Comparison of ENCODE assay signal across 13 mouse cellular contexts in the genomic region with DNA sequence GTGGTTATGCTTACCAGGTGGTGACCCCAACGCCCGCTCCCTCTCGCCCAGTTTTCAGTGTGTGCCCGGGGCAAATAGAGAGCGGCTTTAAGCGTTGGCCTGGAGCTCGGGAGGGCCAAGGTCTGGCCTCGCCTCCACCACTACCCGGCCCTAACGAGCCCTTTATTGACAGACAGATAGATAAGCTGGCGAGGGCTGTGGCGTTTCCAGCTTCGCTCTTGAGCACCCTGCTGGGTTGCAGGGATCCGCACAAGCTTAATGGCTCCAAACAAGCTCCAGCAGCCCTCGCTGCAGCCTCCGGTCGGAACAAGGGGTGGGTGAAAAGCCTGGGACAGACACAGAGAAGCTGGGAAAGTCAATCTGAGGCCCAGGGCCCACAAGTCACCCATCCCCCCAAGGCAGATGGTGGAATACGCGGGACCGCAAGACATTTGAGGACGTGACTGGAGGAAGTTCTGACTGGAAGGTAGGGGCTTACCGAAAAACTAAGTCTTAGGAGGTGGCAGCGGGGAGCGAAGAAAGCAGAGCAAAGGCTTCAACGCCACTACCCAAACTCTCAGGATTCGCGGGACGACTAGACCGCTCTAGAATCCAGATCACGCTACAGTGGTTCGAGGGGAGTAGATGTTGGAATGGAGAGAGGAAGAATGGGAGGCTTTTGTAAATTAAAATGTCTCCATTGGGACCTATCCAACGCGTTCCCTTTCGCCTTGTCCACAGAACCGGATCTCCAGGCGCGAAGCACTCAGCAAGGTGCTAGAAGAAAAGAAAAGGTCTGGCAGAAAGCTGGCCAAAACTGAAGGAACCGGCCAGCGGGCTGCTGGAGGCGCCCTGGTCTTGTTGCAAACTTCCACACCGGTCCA. TPM values are rescaled to one million over a fixed set of nuclear protein-coding genes. Genes with fewer than 3 reads are reported as not detected.
DNase-seq lines count a peak whose midpoint lies in the region; ATAC-seq lines count a peak whose summit lies in the region.
"Had no signal": no experiment of that assay in that cellular context is flagged by ENCODE, and none has a peak within 500 bp of the region (broad histone marks: within the 10 kb centered on the region; RNA-seq: fewer than 3 reads in every experiment).

No protein-coding gene starts in this region.

- H3K4me1 ChIP-seq in liver, embryonic 11.5 days (replicated peaks; ENCODE audit: control insufficient read depth, insufficient read depth, low read length) = peaks cover 4% of the 10 kb centered on the region; the same call in 1 of the 2 replicates
- H3K4me1 ChIP-seq in intestine, embryonic 15.5 days (replicated peaks) = peaks cover 17% of the 10 kb centered on the region
- peaks cover 6% of the 10 kb centered on the region; the same call in 1 of the 2 replicates for H3K4me1 ChIP-seq in stomach, embryonic 16.5 days (ENCODE audit: control insufficient read depth, insufficient read depth, low read length)

- H3K27ac ChIP-seq in liver, embryonic 11.5 days (ENCODE audit: low read depth, low read length) = no peak overlapping the region
- no peak overlapping the region for H3K27ac ChIP-seq in intestine, embryonic 15.5 days
- no peak overlapping the region for H3K27ac ChIP-seq in stomach, embryonic 16.5 days (ENCODE audit: low read length)
- H3K27ac ChIP-seq: liver, embryonic 15.5 days had no signal

- DNase-seq in liver, embryonic 11.5 days (ENCODE audit: low spot score) = no peak
- no peak for DNase-seq in liver
- peak; percentile 35 for DNase-seq in embryo, embryonic 11 days
- DNase-seq in adrenal gland, adult 8-10 months = no peak
- DNase-seq in right cerebral cortex, postnatal 14 days = no peak
- no peak for DNase-seq in urinary bladder, postnatal 14 days (ENCODE audit: low spot score)
- DNase-seq: adrenal gland, postnatal 36 days had no signal

- H3K9me3 ChIP-seq in liver, embryonic 11.5 days (ENCODE audit: control insufficient read depth, low read length) = no peaks in the 10 kb centered on the region
- H3K9me3 ChIP-seq in intestine, embryonic 15.5 days = no peaks in the 10 kb centered on the region
- H3K9me3 ChIP-seq in stomach, embryonic 16.5 days (replicated peaks; ENCODE audit: control insufficient read depth, low read length) = no peaks in the 10 kb centered on the region
- H3K9me3 ChIP-seq: liver, embryonic 15.5 days had no signal

- no peaks in the 10 kb centered on the region for H3K36me3 ChIP-seq in liver, embryonic 11.5 days (ENCODE audit: control insufficient read depth, insufficient read depth, low read length)
- H3K36me3 ChIP-seq in intestine, embryonic 15.5 days = no peaks in the 10 kb centered on the region
- H3K36me3 ChIP-seq in stomach, embryonic 16.5 days (ENCODE audit: control insufficient read depth, insufficient read depth, low read length) = no peaks in the 10 kb centered on the region
- H3K36me3 ChIP-seq: liver, embryonic 15.5 days had no signal

- no peak overlapping the region for H3K9ac ChIP-seq in liver, embryonic 11.5 days (ENCODE audit: low read depth, low read length)
- no peak overlapping the region for H3K9ac ChIP-seq in intestine, embryonic 15.5 days
- no peak overlapping the region for H3K9ac ChIP-seq in stomach, embryonic 16.5 days (ENCODE audit: low read length)
- H3K9ac ChIP-seq: liver, embryonic 15.5 days had no signal

- 2% methylated on average over 41 of the region's 41 CpGs for WGBS in liver, embryonic 11.5 days
- 1% methylated on average over 41 of the region's 41 CpGs for WGBS in intestine, embryonic 15.5 days
- WGBS in stomach, embryonic 16.5 days = 2% methylated on average over 41 of the region's 41 CpGs

- no peak overlapping the region for H3K4me2 ChIP-seq in liver, embryonic 11.5 days
- H3K4me2 ChIP-seq in intestine, embryonic 15.5 days (replicated peaks) = peak overlapping the region; percentile 7; the same call in 1 of the 2 replicates
- H3K4me2 ChIP-seq in stomach, embryonic 16.5 days (ENCODE audit: low read depth, low read length) = no peak overlapping the region
- H3K4me2 ChIP-seq: liver, embryonic 15.5 days had no signal

- peaks cover 100% of the 10 kb centered on the region for H3K27me3 ChIP-seq in liver, embryonic 11.5 days (replicated peaks; ENCODE audit: control insufficient read depth, insufficient read depth, low read length)
- peaks cover 98% of the 10 kb centered on the region for H3K27me3 ChIP-seq in intestine, embryonic 15.5 days (replicated peaks)
- H3K27me3 ChIP-seq in stomach, embryonic 16.5 days (ENCODE audit: control insufficient read depth, insufficient read depth, low read length) = peaks cover 94% of the 10 kb centered on the region

- H3K4me3 ChIP-seq in liver, embryonic 11.5 days (ENCODE audit: low read depth, low read length) = no peak overlapping the region
- no peak overlapping the region for H3K4me3 ChIP-seq in intestine, embryonic 15.5 days (replicated peaks)
- no peak overlapping the region for H3K4me3 ChIP-seq in stomach, embryonic 16.5 days (replicated peaks; ENCODE audit: low read length)
- H3K4me3 ChIP-seq: erythroblast, embryonic 14.5 days; liver, embryonic 15.5 days; myocyte had no signal

- ATAC-seq in liver, embryonic 11.5 days (replicated peaks; ENCODE audit: low FRiP score) = peak; percentile 35; the same call in 1 of the 2 replicates
- ATAC-seq in intestine, embryonic 15.5 days = peak; percentile 60; the same call in 1 of the 2 replicates
- ATAC-seq in stomach, embryonic 16.5 days (ENCODE audit: insufficient read depth, low FRiP score) = peak; percentile 72

RNA-seq across cellular contexts. Expression of a gene that starts 1.7 kb away (rescaled TPM):
- polyA plus RNA-seq in liver, embryonic 11.5 days (2014; fragmentation: Nextera tagmentation; extraction: Ambion mirVana) = 0.26 TPM in 1 of 2 replicates, not detected in the other
- polyA plus RNA-seq in intestine, embryonic 15.5 days (2015; fragmentation: Nextera tagmentation; extraction: Ambion mirVana) = 2.3 and 2.8 TPM in 2 replicates
- 1.4 and 1.7 TPM in 2 replicates for polyA plus RNA-seq in stomach, embryonic 16.5 days (2015; fragmentation: Nextera tagmentation; extraction: Ambion mirVana)
- total RNA-seq in adrenal gland, adult 8-10 months (2022) = not detected
- total RNA-seq: adrenal gland, postnatal 36 days had no signal
- polyA plus RNA-seq: heart, embryonic 16.5 days; liver, embryonic 15.5 days had no signal
